Mouse (Mus musculus) megakaryocyte, embryonic 14.5 days (primary cell): ENCODE measurements at regions not wholly inside any gene's neighbourhood (a gene's known extent, or its start where the extent isn't known, plus 50 kb on each side); places are given as distances from the start of the nearest gene placed in this dataset.

Experiments used
- FLI1 ChIP-seq: IDR thresholded peaks from 2 replicates; pipeline ENCODE4 v1.6.1; 2012; ENCODE audit warnings: low read length, inconsistent platforms, mixed read lengths
- GATA1 ChIP-seq: IDR thresholded peaks from 3 replicates; pipeline ENCODE4 v1.6.1; 2012; ENCODE audit warnings: mixed read lengths, low read length, inconsistent platforms, borderline replicate concordance

DNA sequence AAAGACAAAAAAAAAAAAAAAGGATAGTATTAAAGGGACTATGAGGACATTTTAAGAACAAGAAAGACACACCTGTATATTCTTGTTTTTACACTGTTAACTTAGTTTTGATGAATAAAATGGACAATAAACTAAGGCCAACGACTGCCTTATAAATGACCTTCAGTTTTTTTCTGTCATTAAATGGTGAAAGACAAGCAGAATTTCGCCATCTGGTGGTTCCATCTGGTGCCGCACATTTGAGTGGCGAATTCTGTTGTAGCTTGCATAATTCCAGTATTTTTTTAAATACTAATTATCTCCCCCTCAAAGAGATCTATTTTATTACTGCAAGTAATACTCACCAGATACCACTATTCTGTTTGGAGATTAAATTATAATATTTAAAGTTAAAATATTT is 107.3 kb upstream of the Eef1e1 start:
- TF ChIP-seq FLI1, result no peak
- no peak for TF ChIP-seq GATA1
